Mouse (Mus musculus) kidney, adult 2 months (tissue): ENCODE data around the gene Mcf2l. TPM values are rescaled to one million over a fixed set of nuclear protein-coding genes. Genes with fewer than 3 reads are reported as not detected.
A peak's percentile ranks its signal among the peaks of the same experiment; 100 is the strongest.

ENCODE experiments used
- DNase-seq: peaks from one replicate; pipeline ENCODE4 v3.0.0; 2021
- H3K27ac ChIP-seq: fragments of 200-500 bp; 2 replicates; pipeline ENCODE4 v1.5.1; 2012; ENCODE audit warnings: low read depth, low read length, control low read depth, inconsistent platforms; ENCODE audit not compliant: insufficient read depth
- H3K27me3 ChIP-seq: fragments of 200-500 bp; replicated peaks from 2 replicates; pipeline ENCODE4 v1.6.1; 2012; ENCODE audit warnings: mild to moderate bottlenecking, moderate library complexity, low read length, inconsistent platforms; ENCODE audit not compliant: control insufficient read depth, insufficient read depth
- H3K36me3 ChIP-seq: fragments of 200-500 bp; 2 replicates; pipeline ENCODE4 v1.6.1; 2012; ENCODE audit warnings: mild to moderate bottlenecking, moderate library complexity, low read length, inconsistent platforms; ENCODE audit not compliant: control insufficient read depth, insufficient read depth
- H3K4me1 ChIP-seq: fragments of 200-500 bp; 2 replicates; pipeline ENCODE4 v1.6.1; 2011; ENCODE audit warnings: low read length; ENCODE audit not compliant: control insufficient read depth, insufficient read depth
- H3K4me3 ChIP-seq: fragments of 200-500 bp; 2 replicates; pipeline ENCODE4 v1.5.1; 2011; ENCODE audit warnings: mild to moderate bottlenecking, low read depth, low read length, control low read depth; ENCODE audit not compliant: insufficient read depth
- CTCF ChIP-seq: fragments of 200-500 bp; conservative IDR thresholded peaks from 2 replicates; pipeline ENCODE4 v1.5.1; 2011; ENCODE audit warnings: low read depth, mild to moderate bottlenecking, control low read depth, low read length, moderate library complexity, mixed read lengths; ENCODE audit not compliant: insufficient read depth, insufficient read length
- POLR2A ChIP-seq: fragments of 200-500 bp; IDR thresholded peaks from one replicate; pipeline ENCODE4 v1.6.1; 2011; ENCODE audit warnings: low read depth, low read length, control low read depth
- whole genome bisulfite sequencing: fragments of 180-500 bp; shearing (Covaris S2); methylation state at CpG from one replicate; pipeline ENCODE4 v1.1.7; 2018; 5-methylcytosine and 5-hydroxymethylcytosine counted together
- polyA plus RNA-seq: library from polyadenylated mRNA; depleted of rRNA; stranded (reverse); fragments of >200 nt; gene quantifications from 2 replicates; pipeline ENCODE4 v1.2.3, GENCODE M21; 2012

Mcf2l gene
- polyA plus RNA-seq, 1 experiment, result 15.1 TPM

DNA sequence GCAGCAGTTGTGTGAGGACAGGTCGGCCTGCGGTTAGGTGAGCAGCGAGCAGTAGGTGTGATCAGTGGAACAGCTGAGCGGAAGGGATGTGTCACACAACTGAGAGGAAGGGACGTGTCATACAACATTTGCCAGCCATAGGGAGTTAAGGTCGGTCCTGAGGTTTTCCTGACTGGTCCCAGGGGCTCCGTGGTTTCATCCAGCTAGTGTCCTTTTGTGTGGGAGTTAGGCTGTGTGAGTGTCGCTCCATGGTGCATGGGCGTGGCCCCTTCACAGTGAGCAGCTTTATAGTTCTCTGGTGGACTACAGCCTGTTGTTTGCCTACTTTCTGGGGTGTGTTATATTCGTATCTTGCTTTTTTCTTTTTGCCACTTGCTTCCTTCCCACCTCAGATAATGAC is 22.4 kb upstream of the Mcf2l start:
- no peak for DNase-seq
- Histone ChIP-seq H3K27me3 (no peaks in the 10 kb centered on the region), H3K27ac (no peak overlapping the region), H3K4me1 (no peaks in the 10 kb centered on the region), H3K4me3 (no peak overlapping the region), H3K36me3 (peaks cover 2% of the 10 kb centered on the region; the same call in 1 of the 2 replicates)
- TF ChIP-seq POLR2A (no peak), CTCF (no peak)
- WGBS, result 79% methylated on average over 10 of the region's 10 CpGs

DNA sequence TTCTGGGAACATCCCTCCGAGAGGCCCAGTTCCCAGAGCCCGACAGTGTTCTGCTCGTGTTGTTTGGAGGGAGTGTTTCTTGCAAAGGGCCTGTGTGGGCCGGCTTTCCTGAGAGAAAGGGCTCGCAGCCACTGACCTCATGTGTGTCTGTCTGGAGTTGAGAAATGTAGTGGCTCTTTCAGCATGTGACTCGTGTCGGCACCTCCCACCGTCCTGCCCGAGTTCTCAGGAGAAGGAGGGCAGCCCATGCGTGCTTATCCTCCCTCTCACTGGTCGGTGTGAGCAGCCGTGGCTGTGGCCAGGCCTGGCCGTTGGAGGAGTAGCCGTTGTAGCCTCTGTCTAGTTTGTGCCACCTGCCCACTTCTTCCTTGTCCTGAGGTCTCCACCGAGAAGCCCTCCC is 17.6 kb upstream of the Mcf2l start:
- no peak for DNase-seq
- 46% methylated on average over 15 of the region's 15 CpGs for WGBS
- Histone ChIP-seq H3K4me1 (no peaks in the 10 kb centered on the region), H3K27me3 (no peaks in the 10 kb centered on the region), H3K27ac (no peak overlapping the region), H3K36me3 (no peaks in the 10 kb centered on the region; the same call in 1 of the 2 replicates), H3K4me3 (no peak overlapping the region)
- TF ChIP-seq POLR2A, result no peak

DNA sequence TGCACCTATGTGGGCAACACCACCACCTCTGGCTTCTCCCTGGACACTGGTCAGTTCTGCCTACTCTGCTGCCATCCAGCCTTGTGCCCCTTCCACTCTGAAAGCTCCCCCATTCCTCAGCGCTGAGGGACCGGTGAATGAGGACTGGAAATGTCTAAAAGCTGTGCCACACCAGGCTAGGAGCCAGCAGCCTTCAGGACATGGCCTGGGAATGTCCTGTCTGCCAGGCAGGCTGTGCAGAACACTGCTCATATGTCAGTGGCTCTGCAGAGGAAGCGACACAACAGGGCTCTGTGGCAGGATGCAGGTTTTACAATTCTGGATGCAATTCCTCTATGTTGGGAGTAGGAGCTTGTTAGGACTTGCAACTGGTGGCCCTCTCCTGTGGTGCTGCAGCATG is 10.5 kb upstream of the Mcf2l start:
- Histone ChIP-seq H3K27me3 (no peaks in the 10 kb centered on the region), H3K36me3 (peaks cover 2% of the 10 kb centered on the region), H3K27ac (no peak overlapping the region), H3K4me1 (no peaks in the 10 kb centered on the region), H3K4me3 (no peak overlapping the region)
- TF ChIP-seq POLR2A (no peak), CTCF (no peak)
- WGBS, result 90% methylated on average over 3 of the region's 3 CpGs
- no peak for DNase-seq

DNA sequence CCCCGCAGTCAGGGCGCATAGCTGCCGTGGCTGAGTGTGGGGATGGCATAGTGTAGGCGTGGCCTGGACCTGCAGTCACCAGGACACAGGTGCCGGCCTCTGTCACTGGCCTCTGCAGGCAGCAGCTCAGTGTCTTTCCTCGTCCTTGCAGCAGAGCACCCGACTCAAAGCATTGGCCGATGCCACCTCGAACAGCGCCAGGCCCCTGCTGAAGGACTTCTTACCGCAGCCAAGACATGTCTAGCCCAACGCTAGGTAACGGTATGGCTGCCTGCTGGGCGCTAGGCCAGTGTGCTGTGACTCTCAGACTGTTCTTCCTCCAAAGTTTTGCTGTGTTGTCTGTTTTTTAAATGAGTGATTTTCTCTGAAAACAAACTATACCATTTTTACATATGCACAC is 10.0 kb upstream of the Mcf2l start:
- TF ChIP-seq CTCF, result no peak
- no peak for TF ChIP-seq POLR2A
- H3K27me3 ChIP-seq, result no peaks in the 10 kb centered on the region
- no peaks in the 10 kb centered on the region for H3K4me1 ChIP-seq
- H3K4me3 ChIP-seq, result no peak overlapping the region
- peaks cover 2% of the 10 kb centered on the region for H3K36me3 ChIP-seq
- no peak overlapping the region for H3K27ac ChIP-seq
- WGBS, result 88% methylated on average over 14 of the region's 14 CpGs
- DNase-seq, result no peak

DNA sequence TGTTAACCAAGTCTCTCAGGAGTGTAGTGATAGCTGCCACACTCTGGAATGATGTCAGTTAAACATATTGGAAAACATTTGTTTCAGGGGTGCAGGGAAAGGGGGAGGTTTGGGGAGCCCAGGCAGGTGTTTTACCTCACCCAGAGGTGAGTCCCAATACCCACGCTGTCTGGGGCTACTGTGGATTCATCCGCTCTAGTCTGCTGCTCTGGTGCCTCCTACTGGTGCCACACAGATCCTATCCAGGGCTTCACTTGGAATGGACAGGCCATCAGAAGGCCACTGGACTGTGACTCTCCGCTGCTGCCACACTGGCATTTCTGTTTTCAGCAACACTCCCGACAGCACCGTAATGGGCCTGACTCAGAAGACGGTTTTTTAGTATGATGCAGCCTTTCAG is 7.8 kb upstream of the Mcf2l start:
- WGBS, result 50% methylated on average over 6 of the region's 6 CpGs
- Histone ChIP-seq H3K27me3 (no peaks in the 10 kb centered on the region), H3K27ac (no peak overlapping the region), H3K36me3 (peaks cover 2% of the 10 kb centered on the region), H3K4me3 (no peak overlapping the region), H3K4me1 (no peaks in the 10 kb centered on the region)
- DNase-seq, result no peak
- TF ChIP-seq CTCF, result peak; percentile 46
- TF ChIP-seq POLR2A, result no peak

DNA sequence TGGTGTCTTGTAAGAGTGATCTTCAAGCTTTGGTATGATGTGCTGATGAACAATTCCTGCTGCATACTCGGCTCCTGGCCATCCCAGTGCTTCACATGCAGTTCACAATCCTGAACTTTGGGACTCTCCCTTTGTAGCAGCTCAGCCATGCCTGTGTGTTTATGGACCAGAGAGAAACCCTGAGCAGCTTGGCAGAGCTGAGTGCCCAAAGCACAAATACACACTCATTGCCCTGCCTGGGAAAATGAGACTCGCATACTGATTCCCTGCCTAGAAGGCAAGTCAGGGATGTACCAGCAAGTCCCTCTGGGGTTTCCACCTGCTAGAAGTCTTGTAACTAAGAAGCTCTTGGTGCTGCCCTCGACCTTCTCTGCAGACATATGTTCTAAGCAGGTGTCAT is 3.9 kb upstream of the Mcf2l start:
- Histone ChIP-seq H3K27me3 (no peaks in the 10 kb centered on the region), H3K4me1 (peaks cover 6% of the 10 kb centered on the region; the same call in 1 of the 2 replicates), H3K36me3 (peaks cover 2% of the 10 kb centered on the region), H3K4me3 (no peak overlapping the region), H3K27ac (no peak overlapping the region)
- DNase-seq, result peak; percentile 18
- WGBS, result 56% methylated on average over 3 of the region's 3 CpGs
- TF ChIP-seq CTCF, result no peak
- no peak for TF ChIP-seq POLR2A

DNA sequence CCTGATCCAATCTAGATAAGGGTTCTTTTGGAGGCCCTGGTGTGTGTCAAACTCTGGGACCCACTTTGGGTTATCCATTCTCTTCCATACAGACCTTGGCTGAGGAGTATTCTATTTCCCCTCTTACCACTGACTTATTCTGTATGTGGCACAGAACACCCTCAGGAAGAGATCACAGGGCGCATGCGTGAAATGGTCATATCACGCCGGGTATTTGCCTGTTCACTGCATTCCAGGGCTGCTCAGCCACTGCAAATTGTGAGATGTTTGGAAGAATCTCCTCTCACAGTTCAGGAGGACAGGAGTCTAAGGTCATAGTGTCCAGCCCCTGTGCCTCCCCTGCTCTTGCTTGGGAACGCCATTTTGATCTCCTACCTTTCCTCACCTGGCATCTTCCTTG is 3.0 kb upstream of the Mcf2l start:
- no peak for DNase-seq
- no peak overlapping the region for H3K4me3 ChIP-seq
- WGBS, result 77% methylated on average over 5 of the region's 5 CpGs
- H3K36me3 ChIP-seq, result no peaks in the 10 kb centered on the region
- peaks cover 9% of the 10 kb centered on the region; the same call in 1 of the 2 replicates for H3K4me1 ChIP-seq
- no peak overlapping the region for H3K27ac ChIP-seq
- no peaks in the 10 kb centered on the region for H3K27me3 ChIP-seq
- TF ChIP-seq CTCF (no peak), POLR2A (no peak)

DNA sequence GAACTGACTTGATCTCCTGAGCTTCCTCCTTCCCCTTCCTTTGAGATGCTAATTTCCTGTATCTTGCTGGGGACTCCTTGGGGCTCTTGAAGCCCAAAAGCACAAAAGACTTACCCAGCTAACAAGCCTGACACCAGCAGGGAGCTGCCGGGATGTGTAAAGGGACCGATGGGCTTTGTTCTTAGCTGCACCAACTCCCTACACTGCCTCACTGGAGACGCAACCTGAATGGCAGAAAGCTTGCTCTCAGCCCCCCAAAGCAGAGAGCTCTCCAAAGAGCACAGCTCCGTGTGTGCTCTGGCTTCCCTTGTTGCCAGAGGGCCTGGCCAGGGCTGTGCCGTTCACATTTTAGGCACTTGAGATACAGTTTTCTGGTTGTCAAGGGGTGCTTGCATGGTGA is 2.1 kb upstream of the Mcf2l start:
- no peak for DNase-seq
- WGBS, result 50% methylated on average over 5 of the region's 5 CpGs
- H3K27ac ChIP-seq, result no peak overlapping the region
- H3K4me3 ChIP-seq, result no peak overlapping the region
- TF ChIP-seq CTCF (no peak), POLR2A (no peak)
- no peaks in the 10 kb centered on the region for H3K27me3 ChIP-seq
- H3K36me3 ChIP-seq, result no peaks in the 10 kb centered on the region
- H3K4me1 ChIP-seq, result peaks cover 9% of the 10 kb centered on the region; the same call in 1 of the 2 replicates
